Mouse (Mus musculus): Measurements from ENCODE around the gene Gm9789. TPM values are rescaled to one million over a fixed set of nuclear protein-coding genes. Genes with fewer than 3 reads are reported as not detected.
"Not testable (repeated sequence)": the region's sequence is repeated elsewhere in the genome, so short reads cannot be mapped to it uniquely, and the experiment has no call there.

Gene Gm9789
- polyA plus RNA-seq (2012; rRNA removed): not detected in 2 replicates

DNA sequence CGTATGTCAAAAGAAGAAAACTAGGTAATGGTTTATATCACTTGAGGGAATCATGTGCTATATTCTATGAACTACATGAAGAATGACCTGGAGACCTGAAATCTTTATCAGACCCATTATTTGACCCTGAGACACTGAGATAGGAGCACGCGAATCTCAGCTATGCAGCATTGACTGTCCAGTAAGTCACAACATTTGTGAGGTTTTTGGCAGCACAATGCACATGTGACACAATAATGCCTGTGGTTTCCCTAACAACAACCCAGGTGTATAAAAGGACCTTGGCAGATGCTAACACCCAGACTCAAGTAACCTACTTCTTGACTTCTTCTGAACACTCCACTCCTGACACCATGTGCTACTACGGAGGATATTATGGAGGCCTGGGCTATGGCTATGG is at the start of gene Gm9789:
Gene Gm9789 (plus strand): TSS at position 301 of the 400 bp plus-strand sequence.
- no peak within 1 kb of the TSS for H3K27ac ChIP-seq (ENCODE audit: insufficient read depth, low read depth, low read length)
- WGBS: 85% methylated on average over 4 of the region's 4 CpGs
- no peak within 1 kb of the TSS for H3K4me3 ChIP-seq (ENCODE audit: insufficient read depth, low read depth, low read length)
- H3K36me3 ChIP-seq (ENCODE audit: control insufficient read depth, insufficient read depth, low read length): no peaks in the 10 kb centered on the region
- no peak for DNase-seq
- H3K27me3 ChIP-seq (replicated peaks; ENCODE audit: control insufficient read depth, insufficient read depth, low read length): no peaks in the 10 kb centered on the region
- H3K4me1 ChIP-seq (ENCODE audit: control insufficient read depth, insufficient read depth, low read length): no peaks in the 10 kb centered on the region
- TF ChIP-seq POLR2A (IDR thresholded peaks at IDR 0.05; ENCODE audit: low read depth, low read length) (no peak), CTCF (conservative IDR thresholded peaks at IDR 0.05; ENCODE audit: insufficient read depth, insufficient read length, low read depth, low read length) (no peak)

DNA sequence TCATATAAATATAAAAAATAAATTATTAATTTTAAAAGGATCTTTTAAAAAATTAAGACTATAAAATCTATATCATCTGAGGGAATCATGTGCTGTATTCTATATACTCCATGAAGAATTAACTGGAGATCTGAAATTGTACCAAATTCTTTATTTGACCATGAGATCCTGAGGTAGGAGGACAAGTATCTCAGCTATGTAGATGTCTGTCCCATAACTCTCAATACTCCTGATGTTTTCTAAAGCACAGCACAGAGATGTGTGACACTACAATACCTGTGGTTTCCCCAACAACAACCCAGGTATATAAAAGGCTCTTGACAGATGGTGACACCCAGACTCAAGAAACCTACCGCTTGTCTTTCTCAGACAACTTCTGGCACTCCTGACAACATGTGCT is 17.2 kb upstream of the Gm9789 start, which contains the start of gene Gm6358:
Gene Gm6358 (plus strand): TSS at position 301 of the 400 bp plus-strand sequence.
- no peak within 1 kb of the TSS for H3K4me3 ChIP-seq (ENCODE audit: insufficient read depth, low read depth, low read length)
- no peak for TF ChIP-seq POLR2A (IDR thresholded peaks at IDR 0.05; ENCODE audit: low read depth, low read length)
- no peak for TF ChIP-seq CTCF (conservative IDR thresholded peaks at IDR 0.05; ENCODE audit: insufficient read depth, insufficient read length, low read depth, low read length)
- DNase-seq: no peak
- 92% methylated on average over 1 of the region's 1 CpGs for WGBS
- no peak within 1 kb of the TSS for H3K27ac ChIP-seq (ENCODE audit: insufficient read depth, low read depth, low read length)
- no peaks in the 10 kb centered on the region for H3K36me3 ChIP-seq (ENCODE audit: control insufficient read depth, insufficient read depth, low read length)
- H3K4me1 ChIP-seq (ENCODE audit: control insufficient read depth, insufficient read depth, low read length): no peaks in the 10 kb centered on the region
- no peaks in the 10 kb centered on the region for H3K27me3 ChIP-seq (replicated peaks; ENCODE audit: control insufficient read depth, insufficient read depth, low read length)

DNA sequence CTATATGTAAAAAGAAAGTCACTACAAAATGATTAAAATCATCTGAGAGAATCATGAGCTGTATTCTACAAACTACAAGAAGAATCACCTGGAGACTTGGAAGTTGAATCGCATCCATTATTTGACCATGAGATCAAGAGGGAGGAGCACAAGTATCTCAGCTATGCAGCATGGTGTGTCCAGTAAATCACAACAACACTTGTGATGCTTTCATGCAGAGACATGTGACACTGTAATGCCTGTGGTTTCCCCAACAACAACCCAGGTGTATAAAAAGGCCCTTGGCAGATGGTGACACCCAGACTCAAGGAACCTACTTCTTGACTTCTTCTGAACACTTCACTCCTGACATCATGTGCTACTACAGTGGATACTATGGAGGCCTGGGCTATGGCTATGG is 7.0 kb upstream of the Gm9789 start, which contains the start of gene Gm10061:
Gene Gm10061 (plus strand): TSS at position 301 of the 400 bp plus-strand sequence.
- no peak within 1 kb of the TSS for H3K4me3 ChIP-seq (ENCODE audit: insufficient read depth, low read depth, low read length)
- H3K27ac ChIP-seq (ENCODE audit: insufficient read depth, low read depth, low read length): no peak within 1 kb of the TSS
- no peak for TF ChIP-seq CTCF (conservative IDR thresholded peaks at IDR 0.05; ENCODE audit: insufficient read depth, insufficient read length, low read depth, low read length)
- no peak for TF ChIP-seq POLR2A (IDR thresholded peaks at IDR 0.05; ENCODE audit: low read depth, low read length)
- DNase-seq: no peak
- no peaks in the 10 kb centered on the region for H3K4me1 ChIP-seq (ENCODE audit: control insufficient read depth, insufficient read depth, low read length)
- no peaks in the 10 kb centered on the region for H3K36me3 ChIP-seq (ENCODE audit: control insufficient read depth, insufficient read depth, low read length)
- WGBS: 96% methylated on average over 1 of the region's 1 CpGs
- H3K27me3 ChIP-seq (replicated peaks; ENCODE audit: control insufficient read depth, insufficient read depth, low read length): no peaks in the 10 kb centered on the region

DNA sequence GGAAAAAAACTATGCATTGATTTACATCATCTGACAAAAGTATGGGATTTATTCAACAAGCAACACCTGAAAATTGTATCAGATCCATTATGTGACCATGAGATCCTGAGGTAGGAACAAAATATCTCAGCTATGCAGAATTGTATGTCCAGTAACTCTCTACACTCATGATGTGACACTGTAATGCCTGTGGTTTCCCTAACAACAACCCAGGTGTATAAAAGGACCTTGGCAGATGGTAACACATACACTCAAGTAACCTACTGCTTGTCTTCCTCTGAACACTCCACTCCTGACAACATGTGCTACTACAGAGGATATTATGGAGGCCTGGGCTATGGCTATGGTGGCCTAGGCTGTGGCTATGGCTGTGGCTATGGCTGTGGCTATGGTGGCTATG is 11.4 kb downstream of the Gm9789 start, which contains the start of gene Gm7735:
Gene Gm7735 (plus strand): TSS at position 301 of the 400 bp plus-strand sequence.
- not testable (repeated sequence) for H3K36me3 ChIP-seq (ENCODE audit: control insufficient read depth, insufficient read depth, low read length); H3K27me3 ChIP-seq (replicated peaks; ENCODE audit: control insufficient read depth, insufficient read depth, low read length); DNase-seq; H3K4me1 ChIP-seq (ENCODE audit: control insufficient read depth, insufficient read depth, low read length); H3K4me3 ChIP-seq (ENCODE audit: insufficient read depth, low read depth, low read length); H3K27ac ChIP-seq (ENCODE audit: insufficient read depth, low read depth, low read length)

DNA sequence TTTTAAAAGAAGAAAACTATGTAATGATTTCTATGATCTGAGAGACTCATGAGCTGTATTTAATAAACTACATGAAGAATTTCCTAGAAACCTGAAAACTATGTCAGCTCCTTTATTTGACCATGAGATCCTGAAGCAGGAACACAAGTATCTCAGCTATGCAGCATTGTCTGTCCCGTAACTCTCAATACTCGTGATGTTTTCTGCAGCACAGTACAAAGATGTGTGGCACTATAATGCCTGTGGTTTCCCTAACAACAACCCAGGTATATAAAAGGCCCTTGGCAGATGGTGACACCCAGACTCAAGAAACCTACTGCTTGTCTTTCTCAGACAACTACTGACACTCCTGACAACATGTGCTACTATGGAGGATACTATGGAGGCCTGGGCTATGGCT is 16.7 kb downstream of the Gm9789 start, which contains the start of gene 1110057P08Rik:
Gene 1110057P08Rik (plus strand): TSS at position 301 of the 400 bp plus-strand sequence.
- H3K27me3 ChIP-seq (replicated peaks; ENCODE audit: control insufficient read depth, insufficient read depth, low read length): no peaks in the 10 kb centered on the region
- no peak within 1 kb of the TSS for H3K4me3 ChIP-seq (ENCODE audit: insufficient read depth, low read depth, low read length)
- H3K4me1 ChIP-seq (ENCODE audit: control insufficient read depth, insufficient read depth, low read length): no peaks in the 10 kb centered on the region
- H3K27ac ChIP-seq (ENCODE audit: insufficient read depth, low read depth, low read length): no peak within 1 kb of the TSS
- TF ChIP-seq CTCF (conservative IDR thresholded peaks at IDR 0.05; ENCODE audit: insufficient read depth, insufficient read length, low read depth, low read length): no peak
- DNase-seq: no peak
- H3K36me3 ChIP-seq (ENCODE audit: control insufficient read depth, insufficient read depth, low read length): no peaks in the 10 kb centered on the region
- 77% methylated on average over 2 of the region's 2 CpGs for WGBS

DNA sequence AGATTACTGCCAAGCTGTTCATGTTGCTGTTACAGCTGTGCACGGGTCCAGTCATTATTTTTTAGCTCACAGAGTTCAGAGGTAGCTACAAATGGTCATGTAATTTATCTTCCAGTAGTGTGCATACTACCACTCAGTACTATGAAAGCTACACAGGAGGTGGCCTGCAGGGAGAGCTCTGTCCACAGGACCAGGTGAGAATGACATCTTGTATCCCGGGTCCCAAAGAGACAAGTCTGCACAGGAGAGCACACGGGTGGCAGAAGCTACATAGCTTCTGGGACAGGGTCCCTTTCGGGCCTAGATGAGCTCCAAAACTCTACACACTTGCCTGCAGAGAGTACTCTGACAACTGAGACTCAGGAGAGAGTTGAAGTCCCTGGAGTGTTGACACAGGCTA is 30.9 kb downstream of the Gm9789 start:
- no peak overlapping the region for H3K4me3 ChIP-seq (ENCODE audit: insufficient read depth, low read depth, low read length)
- no peaks in the 10 kb centered on the region for H3K4me1 ChIP-seq (ENCODE audit: control insufficient read depth, insufficient read depth, low read length)
- no peak for DNase-seq
- no peaks in the 10 kb centered on the region for H3K27me3 ChIP-seq (replicated peaks; ENCODE audit: control insufficient read depth, insufficient read depth, low read length)
- H3K36me3 ChIP-seq (ENCODE audit: control insufficient read depth, insufficient read depth, low read length): no peaks in the 10 kb centered on the region
- TF ChIP-seq CTCF (conservative IDR thresholded peaks at IDR 0.05; ENCODE audit: insufficient read depth, insufficient read length, low read depth, low read length): no peak
- TF ChIP-seq POLR2A (IDR thresholded peaks at IDR 0.05; ENCODE audit: low read depth, low read length): no peak
- WGBS: 69% methylated on average over 4 of the region's 4 CpGs
- no peak overlapping the region for H3K27ac ChIP-seq (ENCODE audit: insufficient read depth, low read depth, low read length)

DNA sequence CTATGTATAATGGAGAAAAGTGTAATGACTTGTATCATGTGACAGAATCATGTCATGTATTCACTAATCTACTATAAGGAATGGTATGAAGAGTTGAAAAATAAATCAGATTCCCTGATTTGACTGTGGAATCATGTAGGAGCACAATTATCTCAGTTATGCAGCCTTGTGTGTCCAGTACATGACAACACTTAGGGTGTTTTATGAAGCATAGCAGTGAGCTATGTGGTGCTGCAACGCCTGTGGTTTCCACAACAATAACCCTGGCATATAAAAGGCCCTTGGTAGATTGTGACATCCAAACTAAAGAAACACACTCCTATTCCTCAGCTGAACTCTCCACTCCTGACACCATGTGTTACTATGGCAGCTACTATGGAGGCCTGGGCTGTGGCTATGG is 47.8 kb downstream of the Gm9789 start, which contains the start of gene Krtap20-2:
Gene Krtap20-2 (plus strand): TSS at position 301 of the 400 bp plus-strand sequence.
- no peaks in the 10 kb centered on the region for H3K36me3 ChIP-seq (ENCODE audit: control insufficient read depth, insufficient read depth, low read length)
- TF ChIP-seq POLR2A (IDR thresholded peaks at IDR 0.05; ENCODE audit: low read depth, low read length): no peak
- TF ChIP-seq CTCF (conservative IDR thresholded peaks at IDR 0.05; ENCODE audit: insufficient read depth, insufficient read length, low read depth, low read length): no peak
- no peaks in the 10 kb centered on the region for H3K27me3 ChIP-seq (replicated peaks; ENCODE audit: control insufficient read depth, insufficient read depth, low read length)
- no peaks in the 10 kb centered on the region for H3K4me1 ChIP-seq (ENCODE audit: control insufficient read depth, insufficient read depth, low read length)
- H3K27ac ChIP-seq (ENCODE audit: insufficient read depth, low read depth, low read length): no peak within 1 kb of the TSS
- DNase-seq: no peak
- 23% methylated on average over 1 of the region's 1 CpGs for WGBS
- H3K4me3 ChIP-seq (ENCODE audit: insufficient read depth, low read depth, low read length): no peak within 1 kb of the TSS

Other genes with a start within 250 kb of the Gm9789 start
- not detected in 2 replicates for gene Krtap19-9b, start 225.7 kb upstream of the Gm9789 start, polyA plus RNA-seq (2012; rRNA removed)
- not detected in 2 replicates for gene Krtap16-3, start 195.1 kb upstream of the Gm9789 start, polyA plus RNA-seq (2012; rRNA removed)
- not detected in 2 replicates for gene Krtap22-2, start 147.2 kb upstream of the Gm9789 start, polyA plus RNA-seq (2012; rRNA removed)
- not detected in 2 replicates for gene Gm10229, start 142.7 kb upstream of the Gm9789 start, polyA plus RNA-seq (2012; rRNA removed)
- not detected in 2 replicates for gene Krtap6-1, start 126.3 kb upstream of the Gm9789 start, polyA plus RNA-seq (2012; rRNA removed)
- gene Gm10228, start 116.5 kb upstream of the Gm9789 start, polyA plus RNA-seq (2012; rRNA removed): not detected in 2 replicates
- not detected in 2 replicates for gene Krtap6-5, start 110.1 kb upstream of the Gm9789 start, polyA plus RNA-seq (2012; rRNA removed)
- not detected in 2 replicates for gene 1110025L11Rik, start 94.0 kb upstream of the Gm9789 start, polyA plus RNA-seq (2012; rRNA removed)
- not detected in 2 replicates for gene Krtap6-3, start 73.9 kb upstream of the Gm9789 start, polyA plus RNA-seq (2012; rRNA removed)
- not detected in 2 replicates for gene Gm6358, start 17.1 kb upstream of the Gm9789 start, polyA plus RNA-seq (2012; rRNA removed)
- gene Gm10061, start 6.9 kb upstream of the Gm9789 start, polyA plus RNA-seq (2012; rRNA removed): not detected in 2 replicates
- not detected in 2 replicates for gene Gm7735, start 11.5 kb downstream of the Gm9789 start, polyA plus RNA-seq (2012; rRNA removed)
- gene 1110057P08Rik, start 16.8 kb downstream of the Gm9789 start, polyA plus RNA-seq (2012; rRNA removed): not detected in 2 replicates
- not detected in 2 replicates for gene Krtap20-2, start 47.9 kb downstream of the Gm9789 start, polyA plus RNA-seq (2012; rRNA removed)
- gene Krtap21-1, start 245.9 kb downstream of the Gm9789 start, polyA plus RNA-seq (2012; rRNA removed): not detected in 2 replicates